9 mouse cellular contexts compared by ENCODE assay signal in genomic region chr2:93891611-93892280, GRCm38 (mm10). TPM values are rescaled to one million over a fixed set of nuclear protein-coding genes. Genes with fewer than 3 reads are reported as not detected.
DNase-seq lines count a peak whose midpoint lies in the region; ATAC-seq and TF ChIP-seq lines count a peak whose summit lies in the region.
"Had no signal": no experiment of that assay in that cellular context is flagged by ENCODE, and none has a peak within 500 bp of the region (broad histone marks: within the 10 kb centered on the region; RNA-seq: fewer than 3 reads in every experiment).

No protein-coding gene starts in this region.

- H3K9ac ChIP-seq in kidney, postnatal 0 days (ENCODE audit: low read depth, low read length): no peak overlapping the region
- no peak overlapping the region for H3K9ac ChIP-seq in liver, adult 2 months (ENCODE audit: low read depth, low read length)
- no peak overlapping the region for H3K9ac ChIP-seq in neural tube, embryonic 12.5 days

- no peak for TF ChIP-seq CTCF in brain, embryonic 14.5 days (IDR thresholded peaks at IDR 0.05; ENCODE audit: borderline replicate concordance, extremely low read depth, insufficient read depth, insufficient read length)
- TF ChIP-seq CTCF in kidney, postnatal 0 days (IDR thresholded peaks at IDR 0.05; ENCODE audit: low read depth): no peak
- TF ChIP-seq CTCF in liver, adult 2 months (IDR thresholded peaks at IDR 0.05; ENCODE audit: low read depth, low read length): no peak

- H3K9me3 ChIP-seq in kidney, postnatal 0 days (replicated peaks; ENCODE audit: low read length): no peaks in the 10 kb centered on the region
- no peaks in the 10 kb centered on the region for H3K9me3 ChIP-seq in neural tube, embryonic 12.5 days

- H3K27me3 ChIP-seq in kidney, postnatal 0 days (ENCODE audit: insufficient read depth, low read length): no peaks in the 10 kb centered on the region
- H3K27me3 ChIP-seq in liver, adult 2 months (ENCODE audit: control insufficient read depth, insufficient read depth, low read length): no peaks in the 10 kb centered on the region
- H3K27me3 ChIP-seq in neural tube, embryonic 12.5 days (replicated peaks): no peaks in the 10 kb centered on the region

- no peak overlapping the region for H3K4me2 ChIP-seq in kidney, postnatal 0 days (ENCODE audit: low read length)
- H3K4me2 ChIP-seq in neural tube, embryonic 12.5 days (replicated peaks): peak overlapping the region; percentile 19

- no peaks in the 10 kb centered on the region for H3K36me3 ChIP-seq in kidney, postnatal 0 days (ENCODE audit: insufficient read depth, low read length)
- H3K36me3 ChIP-seq in liver, adult 2 months (ENCODE audit: control insufficient read depth, insufficient read depth, low read length): no peaks in the 10 kb centered on the region
- no peaks in the 10 kb centered on the region for H3K36me3 ChIP-seq in neural tube, embryonic 12.5 days

- ATAC-seq in granulocyte monocyte progenitor cell, adult 5-6 weeks (replicated peaks; ENCODE audit: poor library complexity, severe bottlenecking): peak; percentile 51; the same call in 1 of the 2 replicates
- ATAC-seq in kidney, postnatal 0 days (replicated peaks; ENCODE audit: low FRiP score, low read depth): peak; percentile 76
- peak; percentile 96 for ATAC-seq in neural tube, embryonic 12.5 days (ENCODE audit: low FRiP score, low read depth)
- no peak for ATAC-seq in inflammation-experienced regulatory T-cells, adult 6 months

- H3K4me3 ChIP-seq in kidney, postnatal 0 days (replicated peaks; ENCODE audit: low read depth, low read length): no peak overlapping the region
- H3K4me3 ChIP-seq in liver, adult 2 months (ENCODE audit: insufficient read depth, low read depth, low read length): no peak overlapping the region
- no peak overlapping the region for H3K4me3 ChIP-seq in neural tube, embryonic 12.5 days
- H3K4me3 ChIP-seq: myocyte had no signal

- DNase-seq in MN1 (ENCODE audit: low spot score): peak; percentile 46
- peak; percentile 98 for DNase-seq in brain, embryonic 14.5 days (ENCODE audit: low read depth)
- peak; percentile 81 for DNase-seq in kidney, postnatal 0 days (ENCODE audit: low spot score)
- peak; percentile 11 for DNase-seq in liver, adult 2 months (ENCODE audit: extremely low read depth, low read depth, low spot score)
- no peak for DNase-seq in spleen, adult 12 weeks (ENCODE audit: low spot score)

- 8% methylated on average over 8 of the region's 9 CpGs for WGBS in kidney, postnatal 0 days
- 54% methylated on average over 9 of the region's 9 CpGs for WGBS in liver, adult 2 months
- WGBS in neural tube, embryonic 12.5 days: 10% methylated on average over 9 of the region's 9 CpGs

- no peak for TF ChIP-seq POLR2A in brain, embryonic 14.5 days (IDR thresholded peaks at IDR 0.05; ENCODE audit: borderline replicate concordance, extremely low read depth, insufficient read depth, insufficient read length, poor library complexity, severe bottlenecking)
- no peak for TF ChIP-seq POLR2A in liver, adult 2 months (IDR thresholded peaks at IDR 0.05; ENCODE audit: extremely low read depth, insufficient read depth, low read length)

- H3K27ac ChIP-seq in kidney, postnatal 0 days: peak overlapping the region; percentile 79
- H3K27ac ChIP-seq in liver, adult 2 months (replicated peaks; ENCODE audit: insufficient read depth, low read depth, low read length): no peak overlapping the region
- 0 out of 2 replicates have a peak overlapping the region, but pooled peaks have one; percentile 46 for H3K27ac ChIP-seq in neural tube, embryonic 12.5 days

- H3K4me1 ChIP-seq in kidney, postnatal 0 days (replicated peaks; ENCODE audit: insufficient read depth, low read length): 0 out of 2 replicates have a peak, but pooled peaks cover 10% of the 10 kb centered on the region
- H3K4me1 ChIP-seq in liver, adult 2 months (ENCODE audit: control insufficient read depth, insufficient read depth, low read length): no peaks in the 10 kb centered on the region
- H3K4me1 ChIP-seq in neural tube, embryonic 12.5 days: peaks cover 26% of the 10 kb centered on the region

- no peaks in the 10 kb centered on the region for H3K79me2 ChIP-seq in liver, adult 2 months (ENCODE audit: control insufficient read depth, insufficient read depth, low read length)

RNA-seq across cellular contexts. Expression of gene Accsl, which starts 22.8 kb away (rescaled TPM):
- 0.38 and 0.39 TPM in 2 replicates for polyA plus RNA-seq in brain, embryonic 14.5 days (2012; rRNA removed)
- total RNA-seq in granulocyte monocyte progenitor cell, adult 5-6 weeks (2014; fragmentation: Nextera tagmentation): not detected in 2 replicates
- total RNA-seq in granulocyte monocyte progenitor cell, adult 5-6 weeks (2017): not detected in 2 replicates
- polyA plus RNA-seq in kidney, postnatal 0 days (2015; fragmentation: Nextera tagmentation; extraction: Ambion mirVana): 0.20 TPM in 1 of 2 replicates, not detected in the other
- total RNA-seq in liver, adult 2 months (2014; rRNA removed): not detected in 2 replicates
- not detected in 2 replicates for polyA plus RNA-seq in liver, adult 2 months (2012; rRNA removed)
- polyA plus RNA-seq in neural tube, embryonic 12.5 days (2016; fragmentation: Nextera tagmentation; extraction: Ambion mirVana): 0.18 TPM in 1 of 2 replicates, not detected in the other
- polyA plus RNA-seq in inflammation-experienced regulatory T-cells, adult 6 months (2017; shearing (Covaris generic)): not detected

RNA-seq across cellular contexts. Expression of gene Accs, which starts 42.0 kb away (rescaled TPM):
- 22.2 and 27.3 TPM in 2 replicates for polyA plus RNA-seq in brain, embryonic 14.5 days (2012; rRNA removed)
- total RNA-seq in granulocyte monocyte progenitor cell, adult 5-6 weeks (2014; fragmentation: Nextera tagmentation): 30.8 and 40.3 TPM in 2 replicates
- 16.1 and 21.2 TPM in 2 replicates for total RNA-seq in granulocyte monocyte progenitor cell, adult 5-6 weeks (2017)
- polyA plus RNA-seq in kidney, postnatal 0 days (2015; fragmentation: Nextera tagmentation; extraction: Ambion mirVana): 7.6 and 9.9 TPM in 2 replicates
- 3.4 and 4.1 TPM in 2 replicates for total RNA-seq in liver, adult 2 months (2014; rRNA removed)
- 4.0 and 7.2 TPM in 2 replicates for polyA plus RNA-seq in liver, adult 2 months (2012; rRNA removed)
- polyA plus RNA-seq in neural tube, embryonic 12.5 days (2016; fragmentation: Nextera tagmentation; extraction: Ambion mirVana): 7.1 and 8.7 TPM in 2 replicates
- polyA plus RNA-seq in inflammation-experienced regulatory T-cells, adult 6 months (2017; shearing (Covaris generic)): 10 to 100 TPM in 2 of 3 experiments, 1 to 10 TPM in 1; 9.1 to 20.9 (median 18.5) TPM
